Mouse (Mus musculus): ENCODE results near the gene Zyg11b.

GRCm38 (mm10) chr4:108336765-108337164, 35.9 kb upstream of the Zyg11b start:
- TF ChIP-seq CTCF (IDR thresholded peaks at IDR 0.05; ENCODE audit: low read depth, low read length): no peak
- TF ChIP-seq GATA2 (IDR thresholded peaks at IDR 0.05; ENCODE audit: borderline replicate concordance, low read depth, low read length): no peak
- no peak for TF ChIP-seq GATA1 (IDR thresholded peaks at IDR 0.05; ENCODE audit: borderline replicate concordance, low read length)
- no peak for TF ChIP-seq POLR2AphosphoS5 (IDR thresholded peaks at IDR 0.05; ENCODE audit: insufficient replicate concordance, low read depth, low read length)

All from G1E (cell line).